Comparison of ENCODE assay signal across 28 mouse cellular contexts in genomic region chr15:51363391-51363790, GRCm38 (mm10).
DNase-seq lines count a peak whose midpoint lies in the region; TF ChIP-seq lines count a peak whose summit lies in the region.
"Had no signal": no experiment of that assay in that cellular context is flagged by ENCODE, and none has a peak within 500 bp of the region (broad histone marks: within the 10 kb centered on the region; RNA-seq: fewer than 3 reads in every experiment).

No protein-coding gene starts in this region.

- H3K4me3 ChIP-seq in gastrocnemius, adult 2 months: no peak overlapping the region
- H3K4me3 ChIP-seq: embryonic facial prominence, embryonic 13.5 days; erythroblast, embryonic 14.5 days; forebrain, embryonic 13.5 days; heart, embryonic 15.5 days; limb, embryonic 15.5 days; megakaryocyte, embryonic 14.5 days; midbrain, embryonic 13.5 days had no signal

- intact Hi-C loops in gastrocnemius, adult 2 months (cut with DNase I): no loop called here
- intact Hi-C loops in heart, postnatal 25 days (cut with DNase I): no loop called here

- TF ChIP-seq CTCF in gastrocnemius, adult 2 months (IDR thresholded peaks at IDR 0.05): no peak

- H3K27ac ChIP-seq in gastrocnemius, adult 2 months: no peak overlapping the region
- H3K27ac ChIP-seq: embryonic facial prominence, embryonic 13.5 days; forebrain, embryonic 13.5 days; heart, embryonic 15.5 days; hindbrain, embryonic 14.5 days; kidney, postnatal 0 days; limb, embryonic 15.5 days; liver, embryonic 14.5 days; midbrain, embryonic 13.5 days had no signal

- peak; percentile 28 for DNase-seq in gastrocnemius, adult 2 months
- DNase-seq in gastrocnemius, postnatal 10 days: no peak
- DNase-seq in testis, postnatal 14 days (ENCODE audit: low spot score): peak; percentile 19
- DNase-seq in testis, postnatal 10 days (ENCODE audit: low spot score): no peak
- peak; percentile 27 for DNase-seq in heart, postnatal 25 days (ENCODE audit: low spot score)
- no peak for DNase-seq in urinary bladder, postnatal 10 days (ENCODE audit: low spot score)
- no peak for DNase-seq in layer of hippocampus, postnatal 25 days (ENCODE audit: extremely low spot score in 1 of 2, low spot score in 1 of 2)
- DNase-seq: adrenal gland, adult 8-10 months; cerebellum, adult 8-10 months; cerebellum, postnatal 36 days; embryo, embryonic 11 days; kidney, adult 18-20 months; left cerebral cortex, postnatal 4 days; lung, embryonic 14.5 days; retina, postnatal 1 day; right cerebral cortex, postnatal 25 days; thymus, adult 18-20 months; thymus, postnatal 36 days had no signal

Comparison
In these comparisons a context has a peak if more than half of its experiments do, and no peak if none do; other contexts are left out.
1. DNase-seq: peak in gastrocnemius, adult 2 months (single experiment), testis, postnatal 14 days (single experiment) and heart, postnatal 25 days (single experiment); none in gastrocnemius, postnatal 10 days (single experiment), testis, postnatal 10 days (single experiment), urinary bladder, postnatal 10 days (single experiment) and layer of hippocampus, postnatal 25 days (0 of 2).